Mouse (Mus musculus): ENCODE measurements around the gene Dgki.

Dgki gene

GRCm38 (mm10) chr6:37242100-37242768, 57.8 kb downstream of the Dgki start:
- DNase-seq (ENCODE audit: low spot score in 2 of 2): no peak

- no peak for DNase-seq (ENCODE audit: low spot score in 2 of 2)
Observed at GRCm38 (mm10) chr6:37241434-37241833, 58.5 kb downstream of the Dgki start.

DNA sequence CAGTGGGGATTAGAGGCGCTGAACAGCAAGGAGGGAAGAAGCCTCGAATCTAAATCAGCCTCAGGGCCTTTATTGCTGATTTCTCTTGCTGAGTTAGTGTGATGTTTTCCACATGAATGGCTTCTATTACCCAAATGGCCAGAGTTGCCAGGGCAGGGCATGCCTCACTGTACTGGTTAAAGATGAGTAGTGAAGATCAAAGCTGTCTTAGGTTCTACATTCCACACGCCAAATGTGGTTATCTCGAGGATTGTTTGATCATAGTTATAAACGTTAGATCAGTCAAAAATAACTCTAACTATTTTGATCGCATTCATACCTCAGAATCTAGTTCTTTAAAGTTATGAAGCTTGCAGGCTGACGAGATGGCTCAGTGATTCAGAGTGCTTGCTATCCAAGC, 59.8 kb downstream of the Dgki start:
- no peak for DNase-seq (ENCODE audit: low spot score in 2 of 2)

DNA sequence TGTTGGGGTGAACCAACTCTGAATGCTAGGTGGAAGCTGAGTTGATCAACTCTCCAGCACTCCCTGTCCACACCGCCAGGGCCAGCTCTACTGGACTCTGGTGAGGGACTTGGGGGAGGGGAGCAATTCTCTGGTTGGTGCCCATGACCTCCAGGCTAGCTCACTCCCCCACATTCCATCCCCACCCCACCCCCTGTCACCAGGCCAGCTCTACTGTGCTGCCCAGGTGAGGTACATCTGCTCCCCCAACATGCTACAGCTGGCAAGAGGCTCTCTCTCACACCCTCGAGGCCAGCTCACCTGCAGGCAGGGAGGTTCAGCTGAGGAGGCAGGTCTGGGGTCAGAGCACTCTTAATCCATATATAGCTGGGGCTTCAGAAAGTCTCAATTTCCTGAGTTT, 63.1 kb downstream of the Dgki start:
- DNase-seq (ENCODE audit: low spot score in 2 of 2): no peak

- no peak for DNase-seq (ENCODE audit: low spot score in 2 of 2)
Observed at GRCm38 (mm10) chr6:37231148-37231547, 68.8 kb downstream of the Dgki start.

DNA sequence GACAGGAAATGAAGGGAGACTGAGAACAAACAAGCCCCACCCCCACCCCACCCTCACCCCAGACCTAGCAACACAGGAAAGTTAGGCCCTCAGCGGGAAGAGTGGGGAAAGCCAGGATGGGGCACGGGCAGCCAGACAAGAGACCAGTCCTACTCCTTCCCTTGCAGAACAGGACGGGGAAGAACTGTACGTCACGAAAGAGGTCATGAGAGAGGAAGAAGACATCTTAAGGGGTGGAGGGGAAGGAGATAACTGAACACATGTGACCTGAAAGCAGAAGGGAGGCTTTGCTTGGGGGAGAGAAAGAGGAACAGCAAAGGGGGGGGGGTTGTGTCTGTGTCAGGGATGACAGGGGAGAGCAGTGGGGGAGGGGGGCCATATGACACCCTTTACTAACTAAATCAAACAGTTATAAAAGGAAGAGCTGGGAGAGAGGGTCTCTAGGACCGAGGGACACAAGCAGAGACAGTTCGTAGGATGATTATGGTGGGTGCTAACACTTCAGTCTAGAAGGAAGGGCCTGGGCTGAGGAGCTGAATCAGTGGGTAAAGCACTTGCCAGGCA, 77.0 kb downstream of the Dgki start:
- peak; percentile 48 to 60 for DNase-seq (ENCODE audit: low spot score in 2 of 2)

- no peak for DNase-seq (ENCODE audit: low spot score in 2 of 2)
Observed at GRCm38 (mm10) chr6:37222016-37222415, 78.0 kb downstream of the Dgki start.

DNA sequence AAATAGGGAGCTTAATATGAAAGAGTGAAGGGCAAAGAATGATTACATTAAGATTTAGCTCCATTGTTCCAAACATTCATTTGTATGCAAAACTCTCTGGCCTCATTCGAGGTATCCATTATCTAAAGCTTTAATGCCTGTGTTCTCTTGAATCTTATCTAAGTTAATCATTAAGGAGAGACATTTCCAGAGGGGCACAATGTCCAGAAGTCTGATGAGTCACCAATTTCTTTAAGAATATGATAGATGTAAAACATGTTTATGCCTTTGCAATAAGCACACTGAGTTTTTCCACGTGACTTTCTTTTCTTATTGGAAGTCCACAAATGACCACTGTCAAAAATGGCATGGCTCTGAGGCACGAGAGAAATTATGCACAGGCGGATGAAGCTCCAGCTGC, 80.9 kb downstream of the Dgki start:
- no peak for DNase-seq (ENCODE audit: low spot score in 2 of 2)

- no peak for DNase-seq (ENCODE audit: low spot score in 2 of 2)
Observed at GRCm38 (mm10) chr6:37216342-37216763, 83.6 kb downstream of the Dgki start.

GRCm38 (mm10) chr6:37215655-37216054, 84.3 kb downstream of the Dgki start:
- no peak for DNase-seq (ENCODE audit: low spot score in 2 of 2)

DNA sequence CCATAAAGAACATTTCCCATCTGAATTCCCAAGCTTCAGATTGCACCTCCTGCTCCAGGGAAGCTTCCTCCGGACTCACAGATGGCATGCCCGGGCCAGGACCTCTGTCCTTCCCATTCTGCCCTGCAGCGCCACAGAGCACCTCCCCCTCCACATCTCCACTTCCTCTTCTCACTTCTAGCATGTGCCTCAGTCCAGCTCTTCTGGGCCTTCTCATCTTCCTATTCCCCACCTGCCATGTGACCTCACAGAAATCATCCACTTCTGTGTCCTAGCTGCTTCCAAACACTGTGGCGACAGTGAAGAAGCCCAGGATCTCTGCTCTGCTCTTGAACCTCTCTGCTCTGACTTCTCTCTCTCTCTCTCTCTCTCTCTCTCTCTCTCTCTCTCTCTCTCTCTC, 87.1 kb downstream of the Dgki start:
- DNase-seq (ENCODE audit: low spot score in 2 of 2): peak; percentile 49 to 53

- DNase-seq (ENCODE audit: low spot score in 2 of 2): no peak
Observed at GRCm38 (mm10) chr6:37211545-37212247, 88.3 kb downstream of the Dgki start.

GRCm38 (mm10) chr6:37202901-37203300, 97.1 kb downstream of the Dgki start:
- DNase-seq (ENCODE audit: low spot score in 2 of 2): no peak

- no peak for DNase-seq (ENCODE audit: low spot score in 2 of 2)
Observed at GRCm38 (mm10) chr6:37200840-37201239, 99.1 kb downstream of the Dgki start.

DNA sequence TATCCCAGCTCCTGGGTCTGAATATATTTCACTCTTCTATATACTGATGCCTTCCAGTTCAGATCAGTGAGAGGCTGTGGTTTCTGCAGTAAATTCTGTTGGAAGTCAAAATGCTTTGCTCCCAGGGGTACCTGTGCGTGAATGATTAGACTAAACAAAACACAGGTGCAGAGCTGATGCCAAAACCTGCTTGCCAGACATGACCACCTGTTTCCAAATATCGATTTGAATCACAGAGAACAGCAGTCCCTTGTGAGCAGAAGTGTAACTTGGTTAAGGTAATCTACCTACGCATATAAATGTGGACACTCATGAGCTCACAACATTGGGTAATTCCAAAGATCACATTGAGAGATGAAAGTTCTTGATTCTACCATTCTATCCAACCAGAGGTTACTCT, 100.5 kb downstream of the Dgki start:
- no peak for DNase-seq (ENCODE audit: low spot score in 2 of 2)

GRCm38 (mm10) chr6:37197745-37198144, 102.2 kb downstream of the Dgki start:
- DNase-seq (ENCODE audit: low spot score in 2 of 2): no peak

GRCm38 (mm10) chr6:37196870-37197269, 103.1 kb downstream of the Dgki start:
- no peak for DNase-seq (ENCODE audit: low spot score in 2 of 2)

GRCm38 (mm10) chr6:37195766-37196165, 104.2 kb downstream of the Dgki start:
- no peak for DNase-seq (ENCODE audit: low spot score in 2 of 2)

DNA sequence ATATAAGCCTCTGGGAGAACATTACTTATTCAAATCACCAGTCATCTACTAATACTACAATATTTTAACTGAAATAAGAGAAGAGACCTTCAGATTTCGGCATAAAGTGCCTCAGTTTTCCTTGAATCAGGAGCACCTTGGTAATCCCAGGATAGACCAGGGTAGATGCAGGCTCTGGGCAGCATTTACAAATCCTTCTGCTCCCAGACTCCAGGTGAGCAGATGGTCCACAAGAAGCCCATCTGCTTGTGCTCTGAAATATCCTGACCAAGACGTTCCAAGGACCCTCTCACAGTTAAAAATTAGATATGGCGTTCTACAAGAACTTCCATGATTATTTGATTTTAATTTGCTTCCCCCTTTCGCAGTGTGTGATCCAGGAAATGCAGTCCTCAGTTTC, 118.0 kb downstream of the Dgki start:
- no peak for DNase-seq (ENCODE audit: low spot score in 2 of 2)

DNA sequence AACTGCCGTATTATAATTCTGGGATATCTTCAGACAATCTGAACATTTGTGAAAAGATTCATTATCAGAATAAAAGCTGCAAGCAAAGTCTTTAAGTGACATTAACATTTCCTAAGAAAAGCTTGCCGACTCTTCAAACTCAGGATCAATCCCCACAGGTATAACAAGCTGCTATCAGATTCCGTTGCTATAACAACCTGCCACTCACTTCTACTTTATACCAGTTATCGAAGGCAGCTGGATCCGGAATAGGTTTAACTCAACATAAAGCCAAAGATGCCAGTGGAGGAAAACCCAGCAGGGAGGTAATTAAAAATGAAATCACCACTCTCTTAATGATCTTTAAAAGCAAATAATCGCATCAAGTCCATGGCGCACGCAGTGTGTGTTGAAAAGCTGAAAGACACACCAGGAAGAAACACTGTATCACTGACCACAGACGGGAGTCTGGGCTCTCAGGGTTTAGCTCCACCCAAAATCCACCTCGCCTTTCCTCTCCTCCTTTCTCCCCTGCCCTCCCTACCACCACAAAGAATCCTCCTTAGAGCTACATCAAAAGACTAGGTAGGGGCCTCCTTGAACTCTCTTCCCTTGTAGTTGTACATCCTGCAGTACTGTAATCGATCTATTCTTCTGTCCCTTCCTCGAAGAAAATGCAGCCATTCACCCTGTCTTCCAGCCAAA, 128.7 kb downstream of the Dgki start:
- DNase-seq (ENCODE audit: low spot score in 2 of 2): no peak

DNA sequence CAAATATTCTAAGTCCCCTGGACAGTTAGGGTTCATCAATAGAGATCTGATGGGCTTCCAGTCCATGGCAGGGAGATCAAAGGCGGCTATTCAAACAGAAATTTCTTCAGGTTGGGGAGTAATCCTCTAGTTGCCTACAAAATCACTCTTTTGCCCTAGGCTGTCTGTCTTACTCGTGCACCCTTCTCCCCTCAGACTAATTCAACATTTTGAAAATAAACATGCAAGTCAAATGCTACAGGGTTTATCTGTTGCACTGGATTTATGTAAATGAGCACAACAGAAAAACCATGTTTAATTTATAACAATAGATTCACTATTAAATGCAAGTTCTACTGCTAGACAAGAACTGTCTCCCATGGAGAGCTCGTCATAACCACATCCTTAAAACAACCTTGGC, 141.1 kb downstream of the Dgki start:
- no peak for DNase-seq (ENCODE audit: low spot score in 2 of 2)

- DNase-seq (ENCODE audit: low spot score in 2 of 2): no peak
Observed at GRCm38 (mm10) chr6:37154051-37154450, 145.9 kb downstream of the Dgki start.

GRCm38 (mm10) chr6:37150483-37150882, 149.5 kb downstream of the Dgki start:
- no peak for DNase-seq (ENCODE audit: low spot score in 2 of 2)
